Mouse (Mus musculus): ENCODE data around the gene Wdr93.
"Not testable (repeated sequence)": the region's sequence is repeated elsewhere in the genome, so short reads cannot be mapped to it uniquely, and the experiment has no call there.

Gene Wdr93

DNA sequence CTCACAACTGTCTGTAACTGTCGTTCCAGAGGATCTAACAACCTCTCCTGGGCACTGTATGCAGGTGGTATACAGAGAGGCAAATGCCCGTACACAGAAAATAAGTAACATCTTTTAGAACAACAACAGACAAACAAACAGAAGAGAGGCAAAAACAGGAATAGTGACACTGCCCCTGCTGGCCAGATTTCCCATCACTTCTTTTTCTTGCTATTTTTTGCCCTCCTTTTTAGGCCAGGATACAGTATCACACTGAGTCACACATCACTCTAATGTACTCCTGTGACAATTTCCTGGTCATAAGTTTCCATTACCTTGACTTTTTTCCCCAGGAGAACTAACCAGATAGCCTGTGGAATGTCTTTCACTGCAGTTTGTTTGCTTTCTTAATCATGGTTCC, 13.4 kb downstream of the Wdr93 start:
- DNase-seq, result no peak

DNA sequence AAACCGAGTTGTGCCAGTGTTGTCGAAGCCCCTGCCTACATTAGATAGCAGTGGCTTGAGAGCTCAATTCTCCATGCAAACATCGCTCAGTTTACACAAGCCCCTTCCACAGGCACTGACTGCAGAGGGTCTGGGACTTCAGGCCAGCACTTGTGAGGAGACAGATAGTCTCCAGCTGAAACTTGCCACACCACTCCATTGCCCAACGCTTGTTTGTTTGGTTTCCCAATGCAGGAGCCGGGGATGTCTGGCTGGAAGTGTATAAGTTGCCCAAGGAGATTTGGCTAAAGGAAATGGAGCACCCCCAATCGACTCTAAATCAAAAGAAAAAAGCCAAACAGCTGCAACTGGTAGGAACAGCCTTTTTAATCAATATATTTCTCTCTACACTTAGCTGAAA, 15.2 kb downstream of the Wdr93 start:
- DNase-seq, result no peak

DNA sequence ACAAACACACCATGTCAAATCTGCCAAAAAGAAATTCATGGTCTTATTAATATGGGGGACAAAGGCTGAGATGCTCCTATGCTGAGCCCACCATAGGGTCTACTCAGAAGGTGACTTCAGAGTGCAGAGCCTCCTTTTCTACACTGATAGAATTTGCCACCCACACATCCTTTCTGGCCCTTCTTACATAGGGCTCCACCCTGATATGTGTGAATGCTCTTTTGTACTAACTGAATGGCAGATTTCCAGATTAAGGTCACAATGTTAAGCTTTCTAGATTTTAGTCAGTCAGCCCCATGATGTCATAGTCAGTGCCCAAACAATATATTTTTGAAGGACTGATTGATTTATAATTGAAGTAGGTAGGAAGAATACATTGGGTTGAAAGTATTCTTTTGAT, 16.8 kb downstream of the Wdr93 start:
- DNase-seq, result no peak

DNA sequence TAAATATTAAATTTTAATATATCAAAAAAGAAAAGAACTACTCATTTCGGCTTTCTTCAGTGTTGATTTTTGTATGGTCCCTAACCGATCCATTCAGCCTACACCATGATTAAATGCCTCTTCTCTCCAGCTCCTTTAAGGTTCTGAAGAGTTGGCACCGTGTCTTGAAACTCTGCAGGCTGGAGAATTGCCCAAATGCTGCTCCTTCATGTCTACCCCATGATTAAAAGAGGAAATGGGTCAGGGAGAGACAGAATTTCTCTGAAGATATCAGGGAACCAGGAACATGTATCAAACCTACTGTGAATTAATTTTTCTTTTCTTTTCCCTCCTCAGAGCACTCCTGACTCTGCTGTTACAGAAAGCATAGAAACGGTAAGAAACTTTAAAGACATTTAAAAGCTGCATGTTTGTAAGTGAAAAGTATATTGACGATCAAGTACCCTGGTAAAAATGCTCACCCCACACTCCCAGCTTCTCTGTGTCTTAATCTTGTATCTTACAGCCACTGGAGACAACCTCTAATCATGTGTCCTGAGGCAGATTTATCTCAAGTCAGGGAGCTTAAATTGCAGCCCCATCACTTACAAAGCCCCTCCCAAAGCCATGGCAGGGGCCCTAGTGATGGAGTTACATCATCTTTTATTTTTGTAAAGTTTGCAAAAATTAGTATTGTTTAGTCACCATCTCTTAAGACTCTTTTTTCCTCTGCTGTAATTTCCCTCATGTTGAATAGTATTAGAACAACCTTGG, 18.3 kb downstream of the Wdr93 start:
- DNase-seq, result no peak

DNA sequence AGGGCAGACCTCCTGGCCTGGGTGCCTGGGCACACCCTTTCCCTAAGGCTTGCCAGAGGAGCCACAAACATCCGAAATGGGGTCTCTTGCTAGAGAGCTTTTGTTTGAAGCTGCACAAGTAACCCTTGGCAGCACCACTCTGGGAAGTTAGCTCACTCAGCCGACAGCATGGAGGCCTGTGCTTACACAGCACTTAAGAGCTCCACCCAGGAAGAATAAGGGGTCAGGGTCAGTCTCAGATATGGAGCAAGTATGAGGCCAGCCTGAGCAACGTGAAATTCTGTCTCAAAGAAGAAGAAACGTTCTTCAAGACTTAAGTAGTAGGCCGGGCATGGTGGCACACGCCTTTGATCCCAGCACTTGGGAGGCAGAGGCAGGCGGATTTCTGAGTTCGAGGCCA, 19.1 kb downstream of the Wdr93 start:
- DNase-seq, result no peak

DNA sequence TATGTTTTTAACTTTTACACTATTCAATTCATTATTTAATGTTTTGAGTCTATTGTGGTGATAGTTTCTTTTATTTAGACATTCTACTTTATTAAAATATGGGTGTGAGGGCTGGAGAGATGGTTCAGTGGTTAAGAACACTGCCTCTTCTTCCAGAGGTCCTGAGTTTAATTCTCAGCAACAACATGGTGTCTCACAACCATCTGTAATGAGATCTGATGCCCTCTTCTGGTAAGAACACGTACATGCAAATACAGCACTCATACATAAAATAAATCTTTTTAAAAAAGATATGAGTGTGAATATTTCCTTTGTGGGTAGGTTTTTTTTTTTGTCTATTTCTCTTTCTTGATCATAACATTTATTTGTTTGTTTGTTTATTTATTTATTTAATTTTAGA, 23.0 kb downstream of the Wdr93 start:
- no peak for DNase-seq

DNA sequence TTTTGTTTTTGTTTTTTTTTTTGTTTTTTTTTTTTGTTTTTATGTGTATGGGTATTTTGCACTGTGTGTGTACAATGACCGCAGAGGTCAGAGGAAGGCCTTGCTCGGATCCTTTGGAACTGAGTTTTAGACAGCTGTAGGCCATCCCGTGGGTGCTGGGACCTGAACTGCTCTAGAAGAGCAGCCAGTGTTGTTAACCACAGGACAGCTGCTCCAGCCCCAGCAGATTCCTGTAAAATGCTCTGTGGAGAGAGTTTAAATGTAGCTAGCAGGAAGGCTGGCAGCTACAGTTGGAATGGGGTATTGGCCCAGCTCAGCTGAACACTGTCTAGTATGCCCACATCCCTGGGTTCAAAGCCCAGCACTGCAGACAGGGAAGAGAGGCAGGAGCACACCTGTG, 26.7 kb downstream of the Wdr93 start:
- no peak for DNase-seq

DNA sequence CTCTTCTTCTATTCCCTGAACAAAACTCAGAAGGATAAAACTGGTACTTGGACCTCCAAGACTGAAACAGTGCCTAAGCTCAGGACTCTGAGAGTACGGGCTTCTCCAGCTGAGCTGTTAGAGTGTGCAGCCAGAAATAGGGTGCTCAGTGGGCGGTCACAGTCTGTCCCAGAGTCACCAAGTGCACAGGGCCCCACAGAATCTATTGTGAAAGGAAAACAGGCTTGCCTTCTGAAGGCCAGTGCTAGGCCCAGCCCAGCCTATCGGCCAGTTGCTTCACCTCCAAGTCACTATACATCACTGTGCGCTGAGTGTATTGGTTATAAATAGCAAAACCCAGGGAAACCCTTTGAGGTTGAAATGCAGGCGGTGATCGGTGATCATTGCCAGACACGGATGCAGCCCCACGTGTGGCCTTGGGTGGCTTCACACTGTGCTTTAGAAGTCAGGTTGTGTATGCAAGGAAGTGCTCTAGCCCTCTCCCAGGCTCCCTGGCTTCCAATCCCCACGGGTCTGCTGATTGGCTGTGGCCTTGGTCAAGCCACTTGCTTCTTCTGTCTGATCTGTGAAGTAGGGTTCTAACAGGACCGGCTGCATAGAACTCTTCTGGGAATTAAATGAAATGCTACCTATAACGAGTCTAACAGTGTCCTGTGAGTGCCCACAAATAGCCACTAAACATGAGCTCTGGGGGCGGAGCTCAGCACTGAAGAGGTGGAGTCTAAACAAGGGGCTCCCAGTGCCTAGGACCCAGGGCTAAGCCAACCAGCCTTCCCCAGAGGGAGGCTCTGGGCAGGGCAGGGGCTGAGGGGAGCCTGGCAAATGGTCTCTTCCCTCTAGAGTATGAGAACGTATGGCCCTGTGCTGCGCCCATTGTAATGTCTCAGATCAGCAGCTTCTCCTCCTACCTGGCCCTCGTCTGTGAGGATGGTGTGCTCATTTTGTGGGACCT, 28.9 kb downstream of the Wdr93 start:
- DNase-seq, result no peak

DNA sequence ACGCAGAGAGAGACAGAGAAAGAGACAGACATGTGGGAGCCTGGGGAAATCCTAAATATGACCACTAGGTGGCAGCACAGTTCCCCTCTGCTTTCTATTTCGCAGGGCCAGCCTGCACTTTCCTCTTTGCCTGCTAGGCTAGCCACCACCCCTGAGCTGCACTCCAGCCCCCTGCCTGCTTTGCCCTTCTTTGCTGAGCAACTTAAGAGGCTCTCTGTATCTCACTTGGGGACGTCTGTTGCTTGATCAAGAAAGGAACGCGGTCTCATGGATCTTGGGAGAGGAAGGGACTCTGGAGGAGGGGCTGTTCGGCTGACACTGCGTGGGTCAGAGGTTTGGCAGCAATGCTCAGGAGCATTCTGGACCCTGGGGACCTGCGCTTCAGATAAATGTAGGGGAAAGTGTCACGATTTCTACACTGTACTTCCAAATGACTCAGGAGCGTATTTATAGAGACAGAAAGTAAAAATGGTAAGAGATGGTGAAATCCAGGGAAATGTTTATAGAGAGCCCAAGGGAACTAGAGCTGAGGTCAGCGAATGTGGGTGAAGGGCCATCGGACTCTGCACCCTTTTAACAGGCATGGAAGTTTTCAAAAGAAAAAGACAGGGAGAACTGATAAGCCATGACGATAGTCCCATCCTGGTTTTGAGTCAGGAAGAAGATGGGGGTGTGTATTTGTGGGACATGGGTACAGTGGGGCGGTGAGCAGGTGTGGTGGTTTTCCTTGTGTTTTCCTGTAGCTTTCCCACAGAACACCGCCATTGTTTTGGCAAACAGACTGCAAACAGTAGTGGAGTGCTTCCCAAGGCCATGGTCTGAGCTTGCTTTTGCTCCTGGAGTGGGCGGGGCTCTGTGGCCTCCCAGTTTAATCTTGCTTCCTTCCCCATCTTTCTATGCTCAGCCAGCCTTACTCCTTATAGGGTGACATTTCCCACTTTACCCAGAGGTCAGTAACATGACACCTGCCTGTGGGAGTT, 38.0 kb downstream of the Wdr93 start:
- DNase-seq, result peak; percentile 87

DNA sequence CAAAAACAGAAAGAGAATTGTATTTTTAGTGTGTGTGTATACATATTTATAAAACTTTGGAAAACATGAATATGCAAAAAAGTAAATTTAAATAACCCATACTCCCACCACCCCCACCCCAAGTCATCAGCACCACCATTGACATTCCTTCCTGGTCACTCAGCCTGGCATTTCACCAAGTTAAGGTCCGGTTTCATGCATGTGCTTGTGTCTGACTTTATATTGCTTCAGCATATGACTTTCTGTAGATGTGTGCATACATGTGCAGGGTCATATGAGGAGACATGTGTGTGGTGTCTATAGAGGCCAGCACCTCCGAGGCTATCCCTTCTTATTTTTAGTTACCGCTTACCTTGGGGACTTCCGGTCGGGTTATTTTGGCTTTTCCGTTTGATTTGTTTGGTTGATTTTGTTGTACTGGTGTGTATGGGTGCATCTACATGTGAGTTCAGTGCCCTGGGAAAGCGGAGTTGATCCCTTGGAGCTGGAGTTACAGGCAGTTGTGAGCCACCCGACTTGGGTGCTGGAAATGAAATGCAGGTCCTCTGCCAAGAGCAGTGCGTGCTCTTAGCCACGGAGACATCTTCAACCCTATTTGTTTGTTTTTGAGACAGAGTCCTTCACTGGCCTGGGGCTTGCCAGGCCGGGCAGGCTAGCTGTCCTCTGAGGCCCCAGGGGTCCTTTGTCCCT, 39.0 kb downstream of the Wdr93 start:
- DNase-seq, result peak; percentile 48

DNA sequence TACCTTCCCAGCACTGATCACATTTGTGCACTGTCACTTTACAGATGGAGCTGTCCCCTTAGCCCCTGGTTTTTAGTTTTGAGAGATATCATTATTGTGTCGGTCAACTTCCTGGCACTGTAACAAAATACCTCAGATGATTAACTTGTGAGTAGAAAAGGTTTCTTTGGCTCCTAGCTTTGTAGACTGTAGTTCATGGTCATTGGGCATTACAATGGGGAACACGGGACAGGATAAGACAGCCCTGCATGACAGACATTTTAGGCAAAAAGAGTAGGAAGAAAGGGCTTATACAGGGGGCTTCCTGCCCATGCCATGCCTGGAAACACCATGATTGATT, 39.5 kb downstream of the Wdr93 start:
- DNase-seq, result no peak

DNA sequence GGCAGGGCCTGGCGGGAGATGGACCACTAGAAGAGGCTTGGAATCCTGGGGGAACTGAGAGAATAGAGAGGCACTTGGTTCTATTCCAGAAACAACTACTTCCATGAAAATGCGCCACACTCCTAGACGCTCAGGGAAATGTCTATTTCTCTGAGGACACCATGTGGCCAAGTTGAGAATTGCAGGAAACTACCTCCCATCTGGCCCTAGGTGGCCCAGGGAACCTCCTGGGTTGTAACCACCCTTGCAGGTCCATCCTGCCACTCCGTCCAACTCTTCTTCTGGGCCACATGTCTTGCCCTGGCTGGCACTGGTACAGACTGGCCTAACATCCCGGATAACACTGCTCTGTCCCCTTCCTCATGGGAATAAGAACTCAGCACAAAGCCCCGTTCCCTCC, 43.3 kb downstream of the Wdr93 start:
- DNase-seq, result peak; percentile 79

DNA sequence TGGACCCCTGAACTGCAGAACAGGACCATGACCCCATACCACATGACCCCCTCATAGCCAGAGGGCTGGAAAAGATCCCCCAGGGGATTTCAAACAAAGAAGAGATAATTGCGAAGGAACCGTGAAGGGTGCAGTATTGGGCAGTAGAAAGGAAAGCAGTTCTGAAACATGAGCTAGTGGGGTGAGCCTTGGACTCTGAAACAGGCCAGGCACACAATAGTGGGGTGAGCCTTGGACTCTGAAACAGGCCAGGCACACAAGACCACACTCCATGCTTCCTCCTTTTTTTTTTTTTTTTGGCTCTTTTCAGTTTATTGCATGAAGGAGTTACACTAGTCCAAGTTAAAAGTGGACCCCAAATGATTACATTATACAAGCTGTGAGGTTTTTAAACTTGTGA, 46.8 kb downstream of the Wdr93 start:
- DNase-seq, result not testable (repeated sequence)

DNA sequence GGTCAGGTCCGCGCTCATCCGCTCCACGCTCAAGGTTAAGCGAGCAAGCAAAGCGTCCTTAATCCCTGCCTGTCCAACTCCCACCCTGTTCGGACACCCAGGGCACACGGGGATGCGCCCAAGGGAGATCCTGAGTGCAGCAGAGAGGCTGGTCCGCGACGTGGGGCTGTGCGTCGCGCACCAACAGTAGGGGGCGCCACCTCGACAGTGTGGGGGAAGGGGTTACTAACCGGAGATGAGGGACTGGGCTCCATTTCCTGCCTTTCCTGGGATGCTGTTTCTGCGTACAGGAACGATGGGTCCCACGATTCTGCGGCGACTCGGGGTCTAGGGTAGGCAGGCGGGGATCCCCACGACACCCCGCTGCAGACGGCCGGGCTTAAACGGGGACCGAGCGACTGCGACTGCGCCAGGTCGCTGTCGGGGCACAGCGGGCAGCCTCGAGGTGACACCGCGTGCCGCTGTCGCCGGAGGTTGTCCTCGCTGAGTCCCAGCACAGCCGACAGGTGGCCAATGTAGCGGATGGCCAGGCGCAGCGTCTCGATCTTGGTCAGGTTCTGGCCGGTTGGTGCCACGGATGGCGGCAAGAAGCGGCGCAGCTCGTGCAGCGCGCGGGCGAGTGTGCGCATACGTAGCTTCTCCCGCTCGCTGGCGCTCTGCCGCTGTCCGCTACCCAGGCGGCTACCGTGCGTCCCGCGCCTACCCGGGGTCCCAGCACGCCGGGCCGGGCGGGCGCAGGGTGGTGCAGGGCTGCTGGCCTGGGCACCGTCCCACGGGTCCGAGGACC, 49.9 kb downstream of the Wdr93 start:
- DNase-seq, result peak; percentile 49

DNA sequence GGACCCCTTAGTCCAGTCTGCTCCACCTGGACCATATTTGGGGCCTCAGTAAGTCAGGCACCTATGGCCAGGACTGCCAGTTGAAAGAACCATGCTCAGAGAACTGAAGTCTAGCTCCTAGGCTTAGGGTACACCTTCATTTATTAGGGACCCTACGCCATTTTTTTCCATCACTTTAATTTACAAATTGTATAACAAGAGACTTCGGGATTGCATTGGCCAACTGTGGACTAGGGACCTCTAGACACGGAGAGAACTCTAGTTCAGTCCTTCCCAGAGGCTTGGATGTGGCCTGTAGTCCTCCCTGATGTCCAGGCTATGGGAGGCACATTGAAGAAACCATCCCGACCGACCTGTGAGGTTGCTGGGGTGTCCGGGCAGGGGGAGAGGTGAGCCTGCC, 50.7 kb downstream of the Wdr93 start, which contains the start of gene Mesp1:
TSS of gene Mesp1 (minus strand) at position 101 of the 400 bp plus-strand sequence.
- DNase-seq, result no peak

DNA sequence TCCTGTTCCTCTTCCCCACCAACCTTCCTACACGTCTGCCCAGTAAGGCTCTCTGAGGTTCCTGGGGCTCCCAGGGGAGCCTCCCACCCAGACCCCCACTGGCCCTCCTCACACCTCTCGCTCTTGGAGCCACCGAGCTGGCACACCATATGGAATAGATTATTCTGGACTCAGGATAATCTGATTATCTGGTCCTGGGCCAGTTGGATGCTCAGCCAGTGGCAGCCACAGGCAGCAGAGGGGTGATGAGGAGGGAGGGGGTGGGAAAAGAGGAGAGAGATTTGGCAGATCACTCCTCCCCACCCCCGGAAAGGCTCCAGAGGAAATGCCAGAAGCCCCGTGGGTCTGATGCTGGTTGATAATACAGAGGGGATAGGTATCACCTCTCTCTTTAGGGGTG, 55.6 kb downstream of the Wdr93 start:
- no peak for DNase-seq

DNA sequence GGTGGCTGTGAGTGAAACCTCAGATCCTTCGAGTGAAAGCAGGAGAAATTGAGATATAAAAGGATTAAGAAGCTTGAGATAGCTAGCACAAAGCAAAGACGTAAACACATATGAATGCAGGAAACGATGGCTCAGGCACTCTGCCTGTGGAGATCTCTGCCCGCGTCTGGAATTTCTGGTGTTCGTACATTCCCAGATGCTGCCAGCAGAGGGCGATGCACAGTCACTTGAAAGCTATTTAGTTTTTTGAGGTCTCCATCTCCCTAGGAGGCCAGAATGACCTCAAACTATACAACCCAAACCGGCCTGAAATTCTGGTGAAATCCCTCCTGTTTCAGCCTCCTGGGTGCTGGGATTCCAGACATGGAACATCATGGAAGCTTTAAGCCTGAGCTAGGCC, 56.1 kb downstream of the Wdr93 start:
- DNase-seq, result peak; percentile 88

DNA sequence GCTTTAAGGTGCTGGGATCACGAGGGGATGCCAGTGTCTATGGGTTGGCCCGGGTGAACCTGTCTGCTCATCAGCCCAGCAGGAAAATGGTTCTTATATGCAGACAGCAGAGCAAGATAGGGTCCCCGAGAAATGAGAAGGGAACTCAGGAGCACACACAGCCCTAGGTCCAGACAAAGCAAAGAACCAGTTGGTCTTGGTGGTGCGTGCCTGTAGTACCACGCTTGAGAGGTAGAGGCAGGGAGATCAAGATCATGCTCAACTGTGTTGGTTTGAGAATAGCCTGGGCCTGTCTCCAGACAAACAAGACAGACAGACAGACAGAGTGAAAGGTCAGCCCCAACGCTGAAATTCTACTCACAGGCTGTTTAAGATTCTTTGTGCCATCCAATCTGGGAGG, 56.5 kb downstream of the Wdr93 start:
- DNase-seq, result no peak

DNA sequence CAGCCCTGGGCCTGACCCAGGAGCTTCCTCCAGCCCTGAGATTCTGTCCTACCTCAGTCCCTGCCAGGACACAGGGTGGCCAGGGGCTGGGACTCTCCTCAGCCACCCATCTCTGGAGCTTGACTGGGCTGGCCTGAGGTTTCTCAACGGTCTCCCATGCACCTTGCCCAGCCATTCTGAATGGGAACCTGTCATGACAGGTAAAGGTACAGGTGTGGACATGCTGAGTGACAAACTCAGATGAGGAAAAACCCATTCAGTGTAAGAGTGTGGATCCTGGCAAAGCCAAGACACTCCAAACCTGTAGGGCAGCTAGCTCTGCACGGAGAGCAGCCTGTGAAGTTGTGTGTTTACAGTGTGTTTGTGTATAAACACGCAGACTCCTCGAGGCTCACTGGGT, 57.4 kb downstream of the Wdr93 start:
- DNase-seq, result no peak

DNA sequence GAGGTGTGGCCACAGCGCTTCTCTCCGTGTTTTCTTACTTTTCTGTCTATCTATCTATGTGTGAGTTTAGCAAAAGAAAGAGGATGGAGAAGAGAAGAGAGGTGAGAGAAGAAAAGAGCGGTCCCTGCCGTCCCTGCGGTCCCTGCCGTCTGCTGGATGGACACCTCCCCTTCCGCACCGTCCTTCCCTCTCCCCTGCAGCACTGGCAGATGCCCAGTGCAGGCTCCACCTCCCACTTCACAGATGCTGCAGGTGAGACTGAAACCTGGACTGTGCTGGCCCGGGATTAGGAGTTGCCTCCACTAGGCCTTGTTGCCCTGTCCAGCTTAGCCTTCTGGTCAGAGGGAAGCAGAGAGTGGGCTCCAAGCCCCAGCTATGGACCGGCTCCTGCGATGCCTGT, 58.4 kb downstream of the Wdr93 start:
- no peak for DNase-seq

DNA sequence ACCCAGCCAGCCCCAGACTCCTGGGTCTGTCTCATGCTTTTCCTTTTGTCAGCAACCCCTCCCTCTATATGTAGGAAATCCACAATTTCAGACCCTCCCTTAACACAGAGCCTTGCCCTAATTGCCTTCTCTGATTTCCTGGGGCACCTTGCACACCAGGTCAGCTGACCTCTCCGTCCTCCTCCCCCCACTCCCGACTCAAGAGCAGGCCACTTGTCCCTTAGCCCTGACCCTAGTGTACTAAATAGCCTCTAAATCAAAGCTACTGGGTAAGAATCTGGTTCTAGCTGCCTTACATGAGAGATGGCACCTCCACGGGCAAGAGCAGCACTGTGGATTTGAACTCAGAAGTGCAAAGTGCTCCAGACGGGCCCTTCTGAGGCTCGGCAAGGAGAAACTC, 59.1 kb downstream of the Wdr93 start:
- DNase-seq, result no peak

DNA sequence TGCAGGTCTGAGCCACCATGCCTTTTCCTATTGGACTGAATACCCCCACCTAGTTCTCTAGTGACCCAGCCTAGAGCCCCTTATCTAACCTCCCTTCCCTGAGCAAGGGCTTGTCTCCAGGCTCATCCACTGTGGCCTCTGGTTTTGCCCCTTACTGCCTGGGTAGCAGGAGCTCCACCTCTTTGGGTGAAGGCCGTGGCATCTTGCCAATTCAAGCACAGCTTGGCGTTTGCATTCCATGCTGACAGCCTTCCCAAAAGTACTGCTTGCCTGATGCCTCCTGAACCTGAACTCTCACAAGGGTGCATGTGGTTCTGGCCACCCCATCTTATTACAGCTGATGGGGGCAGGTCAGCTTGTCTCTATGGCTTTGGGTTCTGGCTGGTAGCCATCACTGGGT, 60.9 kb downstream of the Wdr93 start:
- DNase-seq, result peak; percentile 40

All from kidney, adult 18-20 months (tissue).